ENCODE assay signal across 22 mouse cellular contexts in genomic region chr13:98187904-98188303, GRCm38 (mm10). TPM values are rescaled to one million over a fixed set of nuclear protein-coding genes. Genes with fewer than 3 reads are reported as not detected.
DNase-seq lines count a peak whose midpoint lies in the region; ATAC-seq lines count a peak whose summit lies in the region.
"Had no signal": no experiment of that assay in that cellular context is flagged by ENCODE, and none has a peak within 500 bp of the region (broad histone marks: within the 10 kb centered on the region; RNA-seq: fewer than 3 reads in every experiment).

No protein-coding gene starts in this region.

- H3K4me3 ChIP-seq in liver, embryonic 11.5 days (ENCODE audit: low read depth, low read length): no peak overlapping the region
- no peak overlapping the region for H3K4me3 ChIP-seq in liver, embryonic 12.5 days
- no peak overlapping the region for H3K4me3 ChIP-seq in liver, embryonic 16.5 days (ENCODE audit: low read depth, low read length)
- H3K4me3 ChIP-seq in forebrain, embryonic 12.5 days (replicated peaks): no peak overlapping the region
- H3K4me3 ChIP-seq: embryonic facial prominence, embryonic 13.5 days; gastrocnemius, adult 2 months; hindbrain, embryonic 12.5 days had no signal

- ATAC-seq in liver, embryonic 11.5 days (replicated peaks; ENCODE audit: low FRiP score): peak; percentile 87
- ATAC-seq in liver, embryonic 12.5 days: peak; percentile 88
- peak; percentile 87 for ATAC-seq in liver, embryonic 16.5 days (ENCODE audit: low read depth)
- no peak for ATAC-seq in forebrain, embryonic 12.5 days (ENCODE audit: low FRiP score)
- ATAC-seq: forebrain, embryonic 14.5 days; hindbrain, embryonic 16.5 days; inflammation-experienced regulatory T-cells, adult 6 months had no signal

- H3K36me3 ChIP-seq in liver, embryonic 11.5 days (ENCODE audit: control insufficient read depth, insufficient read depth, low read length): no peaks in the 10 kb centered on the region
- H3K36me3 ChIP-seq in liver, embryonic 12.5 days: no peaks in the 10 kb centered on the region
- H3K36me3 ChIP-seq in liver, embryonic 16.5 days (ENCODE audit: control insufficient read depth, insufficient read depth): no peaks in the 10 kb centered on the region
- no peaks in the 10 kb centered on the region for H3K36me3 ChIP-seq in forebrain, embryonic 12.5 days (replicated peaks)
- H3K36me3 ChIP-seq: embryonic facial prominence, embryonic 13.5 days; hindbrain, embryonic 12.5 days had no signal

- H3K27ac ChIP-seq in liver, embryonic 11.5 days (ENCODE audit: low read depth, low read length): peak overlapping the region; percentile 19; the same call in 1 of the 2 replicates
- H3K27ac ChIP-seq in liver, embryonic 12.5 days: peak overlapping the region; percentile 65; the same call in 1 of the 2 replicates
- H3K27ac ChIP-seq in liver, embryonic 16.5 days (ENCODE audit: low read length): no peak overlapping the region; the same call in 1 of the 2 replicates
- H3K27ac ChIP-seq in forebrain, embryonic 12.5 days: no peak overlapping the region
- H3K27ac ChIP-seq: embryonic facial prominence, embryonic 13.5 days; gastrocnemius, adult 2 months; hindbrain, embryonic 12.5 days had no signal

- DNase-seq in liver, embryonic 11.5 days (ENCODE audit: low spot score): no peak
- no peak for DNase-seq in liver
- DNase-seq in B cell, adult 2 months: no peak
- DNase-seq in embryo, embryonic 9.5 days (ENCODE audit: extremely low spot score): no peak
- DNase-seq in cerebellum, postnatal 4 days (ENCODE audit: low spot score in 2 of 2): no peak
- DNase-seq: adrenal gland, adult 2 months; adrenal gland, postnatal 25 days; cerebellum, adult 11-12 months; cerebellum, adult 9-10 months; gastrocnemius, adult 2 months; gastrocnemius, postnatal 25 days; heart, postnatal 10 days; heart, postnatal 4 days had no signal

- H3K4me1 ChIP-seq in liver, embryonic 11.5 days (replicated peaks; ENCODE audit: control insufficient read depth, insufficient read depth, low read length): peaks cover 7% of the 10 kb centered on the region; the same call in 1 of the 2 replicates
- H3K4me1 ChIP-seq in liver, embryonic 12.5 days: peaks cover 47% of the 10 kb centered on the region
- H3K4me1 ChIP-seq in liver, embryonic 16.5 days (ENCODE audit: control insufficient read depth, low read depth, low read length): peaks cover 7% of the 10 kb centered on the region
- peaks cover 16% of the 10 kb centered on the region; the same call in 1 of the 2 replicates for H3K4me1 ChIP-seq in forebrain, embryonic 12.5 days
- H3K4me1 ChIP-seq: embryonic facial prominence, embryonic 13.5 days had no signal

- no peaks in the 10 kb centered on the region for H3K9me3 ChIP-seq in liver, embryonic 11.5 days (ENCODE audit: control insufficient read depth, low read length)
- H3K9me3 ChIP-seq in liver, embryonic 12.5 days (replicated peaks): no peaks in the 10 kb centered on the region
- no peaks in the 10 kb centered on the region for H3K9me3 ChIP-seq in liver, embryonic 16.5 days (replicated peaks; ENCODE audit: control insufficient read depth, low read length)
- no peaks in the 10 kb centered on the region for H3K9me3 ChIP-seq in forebrain, embryonic 12.5 days
- H3K9me3 ChIP-seq: embryonic facial prominence, embryonic 13.5 days; hindbrain, embryonic 12.5 days had no signal

- H3K4me2 ChIP-seq in liver, embryonic 11.5 days: peak overlapping the region; percentile 36
- H3K4me2 ChIP-seq in liver, embryonic 12.5 days: peak overlapping the region; percentile 53
- no peak overlapping the region for H3K4me2 ChIP-seq in liver, embryonic 16.5 days (ENCODE audit: low read depth, low read length)
- no peak overlapping the region for H3K4me2 ChIP-seq in forebrain, embryonic 12.5 days
- H3K4me2 ChIP-seq: embryonic facial prominence, embryonic 13.5 days; hindbrain, embryonic 12.5 days had no signal

- H3K27me3 ChIP-seq in liver, embryonic 11.5 days (replicated peaks; ENCODE audit: control insufficient read depth, insufficient read depth, low read length): no peaks in the 10 kb centered on the region
- no peaks in the 10 kb centered on the region for H3K27me3 ChIP-seq in liver, embryonic 12.5 days (replicated peaks)
- H3K27me3 ChIP-seq in liver, embryonic 16.5 days (ENCODE audit: control insufficient read depth, insufficient read depth, low read depth, low read length): no peaks in the 10 kb centered on the region
- H3K27me3 ChIP-seq in forebrain, embryonic 12.5 days: peaks cover 17% of the 10 kb centered on the region; the same call in 1 of the 2 replicates
- H3K27me3 ChIP-seq: CH12.LX; embryonic facial prominence, embryonic 13.5 days; hindbrain, embryonic 12.5 days had no signal

- H3K9ac ChIP-seq in liver, embryonic 11.5 days (ENCODE audit: low read depth, low read length): no peak overlapping the region
- H3K9ac ChIP-seq in liver, embryonic 12.5 days: no peak overlapping the region
- no peak overlapping the region for H3K9ac ChIP-seq in liver, embryonic 16.5 days (ENCODE audit: low read depth, low read length)
- no peak overlapping the region for H3K9ac ChIP-seq in forebrain, embryonic 12.5 days
- H3K9ac ChIP-seq: embryonic facial prominence, embryonic 13.5 days; hindbrain, embryonic 12.5 days had no signal

- WGBS in liver, embryonic 11.5 days: 82% methylated on average over 1 of the region's 1 CpGs
- WGBS in liver, embryonic 12.5 days (ENCODE audit: insufficient replicate concordance): 49% methylated on average over 1 of the region's 1 CpGs
- whole genome bisulfite sequencing in liver, embryonic 16.5 days (ENCODE audit: insufficient replicate concordance): 49% methylated on average over 1 of the region's 1 CpGs
- WGBS in forebrain, embryonic 12.5 days: 93% methylated on average over 1 of the region's 1 CpGs

RNA-seq across cellular contexts. Expression of gene Arhgef28, which starts 18.3 kb away (rescaled TPM):
- polyA plus RNA-seq in liver, embryonic 11.5 days (2014; fragmentation: Nextera tagmentation; extraction: Ambion mirVana): 2.7 and 2.9 TPM in 2 replicates
- polyA plus RNA-seq in liver, embryonic 12.5 days (2016; fragmentation: Nextera tagmentation; extraction: Ambion mirVana): 0.85 and 1.2 TPM in 2 replicates
- polyA plus RNA-seq in liver, embryonic 16.5 days (2015; fragmentation: Nextera tagmentation; extraction: Ambion mirVana): 0.68 and 1.3 TPM in 2 replicates
- 5.0 and 5.8 TPM in 2 replicates for polyA plus RNA-seq in forebrain, embryonic 12.5 days (2016; fragmentation: Nextera tagmentation; extraction: Ambion mirVana)

Comparison
In these comparisons a context has a peak if more than half of its experiments do, and no peak if none do; other contexts are left out.
1. H3K27ac ChIP-seq: peak in liver, embryonic 11.5 days (single experiment) and liver, embryonic 12.5 days (single experiment); none in liver, embryonic 16.5 days (single experiment) and forebrain, embryonic 12.5 days (single experiment).
2. H3K4me2 ChIP-seq: peak in liver, embryonic 11.5 days (single experiment) and liver, embryonic 12.5 days (single experiment); none in liver, embryonic 16.5 days (single experiment) and forebrain, embryonic 12.5 days (single experiment).